Mouse (Mus musculus) bone marrow macrophage, adult 2 months (primary cell): ENCODE results near the gene Ifna12. TPM values are rescaled to one million over a fixed set of nuclear protein-coding genes. Genes with fewer than 3 reads are reported as not detected.
"Not testable (repeated sequence)": the region's sequence is repeated elsewhere in the genome, so short reads cannot be mapped to it uniquely, and the experiment has no call there.

Source experiments
- H3K27ac ChIP-seq: 2 replicates; pipeline ENCODE4 v1.5.1; 2012; ENCODE audit warnings: low read depth, low read length; ENCODE audit not compliant: insufficient read depth
- H3K4me1 ChIP-seq: 2 replicates; pipeline ENCODE4 v1.6.1; 2012; ENCODE audit warnings: low read length; ENCODE audit not compliant: control insufficient read depth, insufficient read depth
- H3K4me3 ChIP-seq: 2 replicates; pipeline ENCODE4 v1.5.1; 2012; ENCODE audit warnings: mild to moderate bottlenecking, low read length, moderate library complexity; ENCODE audit not compliant: insufficient read depth
- CTCF ChIP-seq: IDR thresholded peaks from 2 replicates; pipeline ENCODE4 v1.5.1; 2012; ENCODE audit warnings: low read depth, mild to moderate bottlenecking, low read length, moderate library complexity
- POLR2A ChIP-seq: IDR thresholded peaks from 2 replicates; pipeline ENCODE4 v1.6.1; 2012; ENCODE audit warnings: mild to moderate bottlenecking, low read depth, low read length, borderline replicate concordance
- polyA plus RNA-seq: library from polyadenylated mRNA; stranded (reverse); fragments of >200 nt; gene quantifications from 2 replicates; pipeline ENCODE4 v1.2.4, GENCODE M21; 2012; ENCODE audit not compliant: missing spikeins, insufficient read depth, insufficient read length

The Ifna12 gene
- polyA plus RNA-seq, result not detected in 2 replicates

DNA sequence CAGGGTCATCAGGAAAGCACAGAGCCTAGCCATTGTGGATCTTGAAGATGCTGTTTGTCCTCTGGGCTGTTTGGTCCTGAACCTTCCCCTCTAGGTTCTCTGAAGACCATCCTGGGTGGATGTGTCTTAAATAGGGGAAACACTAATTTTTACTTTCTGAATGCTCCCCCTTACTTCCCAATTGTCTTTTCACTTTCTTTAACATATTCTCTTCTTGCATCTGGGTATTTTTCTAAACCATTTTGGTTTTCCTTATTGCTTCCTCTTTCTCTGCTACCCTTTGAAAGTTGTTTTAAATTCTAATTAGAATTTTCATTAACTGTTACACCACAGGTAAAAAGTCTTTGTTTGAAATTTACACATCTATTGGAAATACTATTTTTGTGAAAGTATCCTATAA lies at the start of gene Ifna12:
TSS of gene Ifna12 (minus strand) at position 101 of the 400 bp plus-strand sequence.
- TF ChIP-seq POLR2A (no peak), CTCF (no peak)
- Histone ChIP-seq H3K4me3 (no peak within 1 kb of the TSS), H3K27ac (no peak within 1 kb of the TSS), H3K4me1 (no peaks in the 10 kb centered on the region)

- Histone ChIP-seq H3K27ac (no peak within 1 kb of the TSS), H3K4me1 (no peaks in the 10 kb centered on the region), H3K4me3 (no peak within 1 kb of the TSS)
- TF ChIP-seq CTCF, result no peak
- no peak for TF ChIP-seq POLR2A
Measured at GRCm38 (mm10) chr4:88644359-88644758, 41.2 kb upstream of the Ifna12 start, which contains the start of gene Ifna13. Gene Ifna13, minus strand, starts transcription at chr4:88644459.

GRCm38 (mm10) chr4:88642526-88642925 lies 39.4 kb upstream of the Ifna12 start:
- Histone ChIP-seq H3K4me3 (no peak overlapping the region), H3K27ac (no peak overlapping the region), H3K4me1 (no peaks in the 10 kb centered on the region)
- TF ChIP-seq POLR2A (no peak), CTCF (no peak)

DNA sequence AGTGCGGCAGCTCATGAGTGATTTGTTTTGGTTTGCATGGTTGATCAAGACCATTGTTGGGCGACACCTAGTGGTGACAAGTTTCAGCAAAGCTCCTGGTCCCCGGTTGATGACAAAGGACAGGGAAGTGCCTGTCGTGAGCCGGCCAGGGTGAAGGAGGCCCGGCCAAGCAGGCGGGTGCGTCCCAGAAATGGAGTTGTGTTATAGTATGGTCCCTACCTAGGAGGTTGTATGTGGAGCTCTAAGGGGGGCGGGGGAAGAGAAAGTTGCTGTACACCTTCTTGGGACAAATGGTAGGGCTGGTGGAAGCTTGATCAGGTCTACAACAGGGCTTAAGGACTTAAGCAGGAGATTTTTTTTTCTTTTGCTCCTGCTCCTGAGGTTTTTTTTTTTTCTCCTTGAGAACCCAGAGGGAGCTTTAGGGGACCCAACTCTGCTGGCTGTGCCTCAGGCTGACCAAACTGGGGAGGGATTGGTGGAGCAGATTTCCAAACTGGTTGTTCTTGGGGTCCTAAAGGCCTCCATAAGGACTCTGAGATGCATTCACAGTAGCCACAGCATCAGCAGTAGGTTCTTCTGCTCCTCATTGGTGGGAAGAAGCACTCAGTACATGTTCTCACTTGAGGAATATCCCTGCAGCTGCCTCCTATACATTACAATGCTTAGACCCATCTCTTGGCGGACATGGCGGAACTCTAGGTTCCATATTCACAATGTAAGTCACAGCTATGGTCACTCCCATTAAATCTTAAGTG lies 38.1 kb upstream of the Ifna12 start:
- no peak overlapping the region for H3K27ac ChIP-seq
- H3K4me1 ChIP-seq, result no peaks in the 10 kb centered on the region
- no peak for TF ChIP-seq POLR2A
- TF ChIP-seq CTCF, result peak; percentile 100
- H3K4me3 ChIP-seq, result peak overlapping the region; percentile 65

- H3K4me3 ChIP-seq, result peak overlapping the region; percentile 65
- no peaks in the 10 kb centered on the region for H3K4me1 ChIP-seq
- no peak overlapping the region for H3K27ac ChIP-seq
- no peak for TF ChIP-seq POLR2A
- no peak for TF ChIP-seq CTCF
Measured at GRCm38 (mm10) chr4:88640704-88641076, 37.5 kb upstream of the Ifna12 start.

GRCm38 (mm10) chr4:88634311-88634710 lies 31.1 kb upstream of the Ifna12 start, which contains the start of gene C87499:
Gene C87499, minus strand, starts transcription at chr4:88634411.
- Histone ChIP-seq H3K4me3 (no peak within 1 kb of the TSS), H3K4me1 (no peaks in the 10 kb centered on the region), H3K27ac (no peak within 1 kb of the TSS)
- TF ChIP-seq CTCF (no peak), POLR2A (no peak)

DNA sequence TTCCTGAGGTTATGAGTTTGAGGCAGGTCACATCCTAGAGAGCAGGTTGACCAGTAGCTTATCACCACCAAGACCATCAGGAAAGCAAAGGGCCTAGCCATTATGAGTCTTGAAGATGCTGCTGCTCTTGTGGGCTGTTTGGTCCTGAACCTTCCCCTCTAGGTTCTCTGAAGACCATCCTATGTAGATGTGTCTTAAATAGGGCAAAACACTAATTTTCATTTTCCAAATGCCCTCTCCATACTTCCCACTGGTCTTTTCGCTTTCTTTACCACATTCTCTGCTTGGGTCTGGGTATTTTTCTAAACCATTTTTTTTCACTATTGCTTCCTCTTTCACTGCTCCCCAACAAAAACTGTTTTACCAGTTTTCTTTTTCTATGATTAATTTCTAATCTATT lies 10.9 kb downstream of the Ifna12 start, which contains the start of gene Ifna9:
TSS of gene Ifna9 (minus strand) at position 101 of the 400 bp plus-strand sequence.
- no peak within 1 kb of the TSS for H3K27ac ChIP-seq
- TF ChIP-seq POLR2A (no peak), CTCF (no peak)
- no peaks in the 10 kb centered on the region for H3K4me1 ChIP-seq
- no peak within 1 kb of the TSS for H3K4me3 ChIP-seq

- no peak within 1 kb of the TSS for H3K27ac ChIP-seq
- no peak within 1 kb of the TSS for H3K4me3 ChIP-seq
- peaks cover 2% of the 10 kb centered on the region; the same call in 1 of the 2 replicates for H3K4me1 ChIP-seq
- TF ChIP-seq POLR2A (no peak), CTCF (no peak)
Measured at GRCm38 (mm10) chr4:88571698-88572097, 31.5 kb downstream of the Ifna12 start, which contains the start of gene Ifna14. Gene Ifna14, minus strand, starts transcription at chr4:88571798.

DNA sequence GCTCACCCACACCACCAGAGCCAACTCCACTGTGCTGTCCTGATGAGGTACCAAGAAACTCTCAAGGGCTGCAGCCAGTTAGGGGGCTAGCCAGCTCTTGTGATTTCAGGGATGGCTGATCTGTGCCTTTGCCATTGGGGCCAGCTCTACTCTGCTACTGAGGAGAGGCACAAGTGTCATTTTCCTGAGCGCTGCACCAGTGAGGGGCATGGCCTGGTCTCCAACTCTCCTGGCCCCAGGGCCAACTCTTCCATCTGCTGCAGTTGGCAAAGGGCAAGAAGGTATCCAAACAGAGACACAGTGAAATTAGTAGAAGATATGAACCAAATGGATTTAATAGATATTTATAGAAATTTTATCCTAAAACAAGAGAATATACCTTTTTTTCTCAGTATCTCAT lies 41.4 kb downstream of the Ifna12 start:
- H3K4me3 ChIP-seq, result no peak overlapping the region
- TF ChIP-seq POLR2A, result no peak
- TF ChIP-seq CTCF, result no peak
- no peaks in the 10 kb centered on the region for H3K4me1 ChIP-seq
- H3K27ac ChIP-seq, result no peak overlapping the region

DNA sequence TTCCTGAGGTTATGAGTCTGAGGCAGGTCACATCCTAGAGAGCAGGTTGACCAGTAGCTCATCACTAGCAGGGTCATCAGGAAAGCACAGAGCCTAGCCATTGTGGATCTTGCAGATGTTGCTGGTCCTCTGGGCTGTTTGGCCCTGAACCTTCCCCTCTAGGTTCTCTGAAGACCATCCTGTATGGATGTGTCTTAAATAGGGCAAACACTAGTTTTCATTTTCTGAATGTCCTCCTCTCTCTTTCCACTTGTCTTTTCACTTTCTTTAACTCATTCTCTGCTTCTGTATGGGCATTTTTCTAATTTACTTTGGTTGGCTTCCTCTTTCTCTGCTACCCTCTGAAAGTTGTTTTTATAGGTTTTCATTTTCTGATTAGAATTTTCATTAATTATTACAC lies 45.0 kb downstream of the Ifna12 start, which contains the start of gene Ifna15:
TSS of gene Ifna15 (minus strand) at position 101 of the 400 bp plus-strand sequence.
- H3K4me3 ChIP-seq, H3K4me1 ChIP-seq, H3K27ac ChIP-seq: not testable (repeated sequence)

Other genes with a start within 250 kb of the Ifna12 start
- gene Hacd4, start 164.4 kb downstream of the Ifna12 start, polyA plus RNA-seq, result 121 and 136 TPM in 2 replicates
- not detected in 2 replicates for gene Ifnb1, start 80.6 kb downstream of the Ifna12 start, polyA plus RNA-seq
- not detected in 2 replicates for gene Ifna15, start 45.1 kb downstream of the Ifna12 start, polyA plus RNA-seq
- not detected in 2 replicates for gene Ifna14, start 31.6 kb downstream of the Ifna12 start, polyA plus RNA-seq
- not detected in 2 replicates for gene Ifna9, start 11.0 kb downstream of the Ifna12 start, polyA plus RNA-seq
- not detected in 2 replicates for gene C87499, start 31.0 kb upstream of the Ifna12 start, polyA plus RNA-seq
- gene Ifna13, start 41.1 kb upstream of the Ifna12 start, polyA plus RNA-seq, result not detected in 2 replicates
- gene Ifna16, start 73.5 kb upstream of the Ifna12 start, polyA plus RNA-seq, result not detected in 2 replicates
- not detected in 2 replicates for gene Ifna2, start 80.5 kb upstream of the Ifna12 start, polyA plus RNA-seq
- not detected in 2 replicates for gene Ifnab, start 88.0 kb upstream of the Ifna12 start, polyA plus RNA-seq
- gene Gm26566, start 118.4 kb upstream of the Ifna12 start, polyA plus RNA-seq, result not detected in 2 replicates
- 60.5 and 64.8 TPM in 2 replicates for gene Klhl9, start 119.1 kb upstream of the Ifna12 start, polyA plus RNA-seq
- not detected in 2 replicates for gene Gm13271, start 151.5 kb upstream of the Ifna12 start, polyA plus RNA-seq
- gene Gm13283, start 156.7 kb upstream of the Ifna12 start, polyA plus RNA-seq, result not detected in 2 replicates
- not detected in 2 replicates for gene Gm13290, start 170.5 kb upstream of the Ifna12 start, polyA plus RNA-seq
- not detected in 2 replicates for gene Gm13289, start 173.5 kb upstream of the Ifna12 start, polyA plus RNA-seq
- gene Gm13272, start 176.5 kb upstream of the Ifna12 start, polyA plus RNA-seq, result not detected in 2 replicates
- not detected in 2 replicates for gene Ifnz, start 178.8 kb upstream of the Ifna12 start, polyA plus RNA-seq
- not detected in 2 replicates for gene Gm13276, start 182.3 kb upstream of the Ifna12 start, polyA plus RNA-seq
- not detected in 2 replicates for gene Gm13277, start 185.3 kb upstream of the Ifna12 start, polyA plus RNA-seq
- not detected in 2 replicates for gene Gm13278, start 188.2 kb upstream of the Ifna12 start, polyA plus RNA-seq
- gene Gm13275, start 191.1 kb upstream of the Ifna12 start, polyA plus RNA-seq, result not detected in 2 replicates
- gene Gm13279, start 194.0 kb upstream of the Ifna12 start, polyA plus RNA-seq, result not detected in 2 replicates
- gene Gm13285, start 196.3 kb upstream of the Ifna12 start, polyA plus RNA-seq, result not detected in 2 replicates
- gene Gm13287, start 199.9 kb upstream of the Ifna12 start, polyA plus RNA-seq, result not detected in 2 replicates
- not detected in 2 replicates for gene Gm13288, start 202.2 kb upstream of the Ifna12 start, polyA plus RNA-seq
- gene Ifna7, start 212.9 kb upstream of the Ifna12 start, polyA plus RNA-seq, result not detected in 2 replicates
- not detected in 2 replicates for gene Ifna11, start 216.6 kb upstream of the Ifna12 start, polyA plus RNA-seq
- not detected in 2 replicates for gene Ifna6, start 224.0 kb upstream of the Ifna12 start, polyA plus RNA-seq
- not detected in 2 replicates for gene Ifna5, start 232.1 kb upstream of the Ifna12 start, polyA plus RNA-seq
- not detected in 2 replicates for gene Ifna4, start 238.5 kb upstream of the Ifna12 start, polyA plus RNA-seq
- gene Ifna1, start 246.7 kb upstream of the Ifna12 start, polyA plus RNA-seq, result not detected in 2 replicates